Mouse (Mus musculus) bone marrow macrophage, adult 2 months (primary cell): ENCODE results near the gene Fyb.

ENCODE experiments used
- CTCF ChIP-seq: IDR thresholded peaks from 2 replicates; pipeline ENCODE4 v1.5.1; 2012; ENCODE audit warnings: low read depth, mild to moderate bottlenecking, low read length, moderate library complexity
- POLR2A ChIP-seq: IDR thresholded peaks from 2 replicates; pipeline ENCODE4 v1.6.1; 2012; ENCODE audit warnings: mild to moderate bottlenecking, low read depth, low read length, borderline replicate concordance

GRCm38 (mm10) chr15:6578654-6579053, 56.0 kb downstream of the Fyb start:
- TF ChIP-seq POLR2A (no peak), CTCF (no peak)
